Mouse (Mus musculus) kidney, postnatal 14 days (tissue): Measurements from ENCODE around the gene Syngap1.
"Not testable (repeated sequence)": the region's sequence is repeated elsewhere in the genome, so short reads cannot be mapped to it uniquely, and the experiment has no call there.

Experiments
- DNase-seq: peaks from one replicate; pipeline ENCODE4 v3.0.0; 2022; ENCODE audit warnings: mixed read lengths

Syngap1 gene

GRCm38 (mm10) chr17:26941031-26941789 is at the start of gene Syngap1:
TSS of gene Syngap1 (plus strand) at chr17:26941253.
- DNase-seq: no peak

GRCm38 (mm10) chr17:26892635-26893375 is 48.2 kb upstream of the Syngap1 start:
- peak; percentile 15 for DNase-seq

DNA sequence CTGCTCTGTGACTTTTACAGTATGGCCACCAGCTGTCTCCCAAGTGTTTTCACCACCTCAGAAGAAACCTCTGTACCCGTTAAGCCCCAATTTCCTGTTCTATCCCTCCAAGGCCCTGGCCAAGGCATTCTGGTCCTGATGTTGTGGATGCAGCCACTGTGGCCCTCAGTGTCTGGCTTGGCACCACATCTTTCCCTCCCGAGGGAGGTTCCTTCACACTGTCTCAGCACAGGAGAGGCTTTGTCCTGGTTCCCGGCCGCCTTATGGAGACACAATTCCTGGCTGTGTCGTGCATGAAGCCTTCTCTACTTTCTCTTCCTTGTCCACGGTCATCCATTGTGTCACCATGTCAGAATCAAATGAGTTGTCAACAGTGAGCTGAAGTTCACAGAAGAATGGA is 47.6 kb upstream of the Syngap1 start:
- DNase-seq: no peak

- no peak for DNase-seq
These were observed 46.7 kb upstream of the Syngap1 start for GRCm38 (mm10) chr17:26894342-26894741.

DNA sequence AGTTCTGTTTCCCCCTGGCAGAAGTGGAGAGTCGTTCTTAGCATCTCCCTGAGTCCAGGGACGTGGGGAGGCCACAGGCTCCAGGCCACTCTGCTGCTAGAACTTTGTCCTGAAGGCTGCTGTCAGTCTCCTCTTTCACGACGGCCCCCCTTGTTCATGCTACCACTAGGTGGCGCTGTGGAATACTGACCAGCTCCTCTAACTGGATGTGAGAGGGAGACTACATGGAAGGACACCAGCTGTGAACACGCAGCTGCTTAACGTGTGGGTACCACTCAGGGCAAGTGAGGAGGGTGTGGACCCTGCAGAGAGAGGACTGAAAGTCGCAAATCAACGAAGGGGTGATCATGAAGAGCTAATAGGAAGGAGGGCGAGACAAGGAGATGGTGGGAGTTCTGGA is 45.5 kb upstream of the Syngap1 start:
- DNase-seq: peak; percentile 72

- DNase-seq: no peak
These were observed 40.1 kb upstream of the Syngap1 start for GRCm38 (mm10) chr17:26900916-26901315.

- no peak for DNase-seq
These were observed 36.7 kb upstream of the Syngap1 start for GRCm38 (mm10) chr17:26904320-26904719.

GRCm38 (mm10) chr17:26907506-26907905 is 33.5 kb upstream of the Syngap1 start:
- DNase-seq: peak; percentile 32

- no peak for DNase-seq
These were observed 25.8 kb upstream of the Syngap1 start for GRCm38 (mm10) chr17:26915248-26915647.

- peak; percentile 100 for DNase-seq
These were observed 24.2 kb upstream of the Syngap1 start, which contains the start of gene Kifc5b for GRCm38 (mm10) chr17:26916711-26917482. TSS of gene Kifc5b (plus strand) at chr17:26917091.

GRCm38 (mm10) chr17:26917560-26917959 is 23.5 kb upstream of the Syngap1 start:
- DNase-seq: not testable (repeated sequence)

DNA sequence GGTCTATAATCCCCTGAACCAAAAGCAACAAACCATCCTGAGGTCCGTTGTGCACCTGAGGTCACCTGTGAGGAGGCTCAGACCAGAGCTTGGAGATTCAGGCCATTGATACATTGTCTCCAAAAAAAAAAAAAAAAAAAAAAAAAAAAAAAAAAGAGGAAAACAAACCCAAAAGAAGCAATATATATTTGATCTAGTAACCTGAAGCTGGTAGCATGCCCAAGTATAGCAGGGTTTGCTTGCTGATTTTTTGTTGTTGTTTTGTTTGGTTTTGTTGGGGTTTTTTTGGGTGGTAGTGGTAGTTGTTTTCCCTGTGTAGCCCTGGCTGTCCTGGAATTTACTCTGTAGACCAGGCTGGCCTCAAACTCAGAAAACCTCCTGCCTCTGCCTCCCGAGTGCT is 22.7 kb upstream of the Syngap1 start:
- no peak for DNase-seq

- DNase-seq: peak; percentile 29
These were observed 21.5 kb upstream of the Syngap1 start for GRCm38 (mm10) chr17:26919516-26919915.

DNA sequence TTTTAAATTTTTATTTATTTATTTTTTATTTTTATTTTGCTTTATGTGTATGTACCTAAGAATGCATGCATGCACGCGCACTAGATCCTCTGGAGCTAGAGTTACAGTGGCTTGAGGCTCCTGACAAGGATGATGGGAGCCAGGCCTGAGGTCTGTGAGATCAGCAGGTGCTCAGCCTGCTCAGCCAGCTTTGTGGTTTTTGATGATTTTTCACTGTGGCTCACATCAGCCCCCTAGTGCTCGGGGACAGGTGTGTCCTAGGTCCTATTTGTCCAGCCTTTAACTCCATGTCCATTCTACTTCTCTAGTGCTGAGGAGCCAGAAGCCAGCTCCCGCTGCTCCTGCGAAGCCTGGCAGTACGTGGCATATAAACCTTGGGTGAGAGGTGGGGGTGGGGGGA is 18.7 kb upstream of the Syngap1 start:
- DNase-seq: not testable (repeated sequence)

DNA sequence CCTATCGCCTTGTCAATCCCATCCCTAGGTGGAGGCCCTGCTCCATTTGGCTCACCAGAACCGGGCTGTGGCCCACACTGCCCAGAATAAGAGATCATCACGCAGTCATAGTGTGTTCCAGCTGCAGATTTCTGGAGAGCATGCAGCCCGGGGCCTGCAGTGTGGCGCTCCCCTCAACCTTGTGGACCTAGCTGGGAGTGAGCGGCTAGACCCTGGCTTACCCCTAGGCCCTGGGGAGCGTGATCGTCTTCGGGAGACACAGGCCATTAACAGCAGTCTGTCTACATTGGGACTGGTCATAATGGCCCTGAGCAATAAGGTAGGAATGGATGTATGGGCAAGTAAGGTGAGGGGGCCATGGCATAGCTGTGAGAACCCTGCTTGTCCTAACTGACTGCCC is 15.6 kb upstream of the Syngap1 start:
- DNase-seq: not testable (repeated sequence)

DNA sequence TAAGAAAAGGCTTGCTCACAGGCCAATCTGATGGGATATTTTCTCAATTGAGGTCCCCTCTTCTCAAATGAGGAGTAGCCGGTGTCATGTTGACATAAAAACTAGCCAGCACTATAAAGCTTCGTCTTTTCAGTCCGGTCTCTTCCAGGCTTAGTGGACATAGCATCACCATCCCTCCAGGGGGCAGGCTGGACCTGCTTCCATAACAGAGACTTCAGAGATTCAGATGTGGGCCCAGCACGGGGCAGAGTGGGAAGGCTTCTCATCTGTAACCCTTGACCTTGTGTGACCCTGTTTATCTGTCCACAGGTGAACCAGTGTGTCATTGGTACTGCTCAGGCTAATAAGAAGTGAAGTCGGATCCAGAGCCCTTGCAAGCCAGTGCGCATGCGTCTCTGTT is 9.3 kb upstream of the Syngap1 start:
- DNase-seq: peak; percentile 63

DNA sequence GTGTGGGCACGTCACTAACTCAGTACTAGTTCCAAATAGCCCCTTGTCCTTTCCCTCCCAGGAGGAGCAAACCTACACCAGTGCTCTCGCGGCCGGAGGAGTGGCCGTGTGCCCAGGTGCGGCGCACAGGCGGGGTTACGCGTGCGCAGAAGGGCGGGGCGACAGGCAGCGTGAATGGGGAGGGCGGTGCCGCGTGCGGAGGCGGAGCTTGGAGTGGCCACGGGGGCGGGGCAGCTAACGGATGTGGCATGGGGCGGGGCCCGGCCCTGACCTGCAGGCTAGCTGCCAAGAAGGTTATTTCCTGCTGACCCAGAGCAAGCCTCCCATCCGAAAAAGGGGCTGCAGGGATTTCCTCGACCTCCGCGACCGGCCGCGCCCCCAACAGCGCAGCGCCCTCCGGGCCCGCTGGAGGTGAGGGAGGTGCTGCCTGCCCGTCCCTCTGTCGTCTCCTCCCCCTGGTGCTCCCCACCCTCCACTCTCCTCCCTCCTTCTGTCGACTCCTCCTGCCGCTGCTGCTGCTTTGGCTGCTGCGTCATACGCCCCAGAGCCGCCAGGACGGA is 8.1 kb upstream of the Syngap1 start, which contains the start of gene Phf1:
TSS of gene Phf1 (plus strand) at position 214 of the 560 bp plus-strand sequence.
- peak; percentile 99 for DNase-seq

- no peak for DNase-seq
These were observed 7.6 kb upstream of the Syngap1 start for GRCm38 (mm10) chr17:26933419-26933818.

- no peak for DNase-seq
These were observed 6.9 kb upstream of the Syngap1 start for GRCm38 (mm10) chr17:26933885-26934827.

DNA sequence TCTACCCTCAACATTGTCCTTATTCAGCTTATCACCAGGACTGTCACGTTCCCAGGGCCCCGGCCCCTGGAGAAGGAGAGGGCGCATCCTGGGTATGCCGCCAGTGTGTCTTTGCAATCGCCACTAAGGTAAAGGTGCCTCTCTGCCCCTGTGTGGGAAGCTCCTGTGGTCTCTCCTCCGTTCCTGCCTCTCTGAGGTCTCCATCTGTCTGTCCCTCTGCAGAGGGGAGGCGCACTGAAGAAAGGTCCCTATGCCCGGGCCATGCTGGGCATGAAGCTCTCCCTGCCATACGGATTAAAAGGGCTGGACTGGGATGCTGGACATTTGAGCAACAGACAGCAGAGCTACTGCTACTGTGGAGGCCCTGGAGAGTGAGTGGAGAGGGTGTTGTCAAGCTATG is 6.0 kb upstream of the Syngap1 start:
- DNase-seq: no peak

DNA sequence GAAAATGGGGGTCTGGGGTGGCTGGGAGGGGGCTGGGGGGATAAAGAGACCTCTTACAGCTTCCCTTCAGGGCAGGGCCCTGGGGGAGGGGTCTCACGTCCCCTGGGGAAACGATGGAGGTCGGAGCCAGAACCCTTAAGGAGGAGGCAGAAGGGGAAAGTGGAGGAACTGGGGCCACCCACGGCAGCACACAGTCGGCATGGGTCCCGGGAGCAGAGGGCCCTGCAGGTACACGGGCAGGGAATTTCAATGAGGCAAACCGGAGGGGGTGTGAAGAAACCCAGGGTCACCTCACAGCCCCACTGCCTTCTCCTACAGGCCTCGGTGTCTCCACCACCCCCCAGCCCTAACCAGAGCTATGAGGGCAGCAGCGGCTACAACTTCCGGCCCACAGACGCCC is 4.6 kb upstream of the Syngap1 start:
- DNase-seq: no peak
